Mouse (Mus musculus): ENCODE data around the gene Tmem231. TPM values are rescaled to one million over a fixed set of nuclear protein-coding genes. Genes with fewer than 3 reads are reported as not detected.

Tmem231 gene
- polyA plus RNA-seq, 1 experiment = 4.5 TPM

- no peaks in the 10 kb centered on the region for H3K79me2 ChIP-seq (ENCODE audit: control insufficient read depth, insufficient read depth)
- H3K27me3 ChIP-seq (ENCODE audit: control insufficient read depth, insufficient read depth, insufficient read length) = peaks cover 11% of the 10 kb centered on the region
- H3ac ChIP-seq (ENCODE audit: control insufficient read depth, insufficient read length) = no peak overlapping the region
- TF ChIP-seq MYOG (IDR thresholded peaks at IDR 0.05; ENCODE audit: control insufficient read depth in 1 of 3, insufficient read depth in 1 of 3, insufficient read length in 2 of 3, low read depth in 2 of 3) (no peak), POLR2A (IDR thresholded peaks at IDR 0.05; ENCODE audit: insufficient read length, low read depth) (no peak), SRF (IDR thresholded peaks at IDR 0.05; ENCODE audit: control insufficient read depth, insufficient read length, low read depth) (no peak), E2F4 (IDR thresholded peaks at IDR 0.05; ENCODE audit: insufficient read depth) (no peak), POLR2AphosphoS2 (IDR thresholded peaks at IDR 0.05; ENCODE audit: insufficient read length, low read depth) (no peak), TCF12 (IDR thresholded peaks at IDR 0.05; ENCODE audit: insufficient read depth, poor library complexity, severe bottlenecking) (no peak), MYOD1 (IDR thresholded peaks at IDR 0.05; ENCODE audit: control insufficient read depth in 1 of 3, insufficient read length in 2 of 3, low read depth in 2 of 3) (no peak), MAX (IDR thresholded peaks at IDR 0.05; ENCODE audit: low read depth) (no peak), REST (IDR thresholded peaks at IDR 0.05; ENCODE audit: insufficient read depth, insufficient read length) (no peak)
- no peaks in the 10 kb centered on the region for H3K36me3 ChIP-seq (ENCODE audit: control insufficient read depth, insufficient read depth)
- H3K4me3 ChIP-seq = no peak overlapping the region
- H3K4me2 ChIP-seq (ENCODE audit: low read depth) = no peak overlapping the region
These were observed 38.7 kb downstream of the Tmem231 start for GRCm38 (mm10) chr8:111894955-111895354.

DNA sequence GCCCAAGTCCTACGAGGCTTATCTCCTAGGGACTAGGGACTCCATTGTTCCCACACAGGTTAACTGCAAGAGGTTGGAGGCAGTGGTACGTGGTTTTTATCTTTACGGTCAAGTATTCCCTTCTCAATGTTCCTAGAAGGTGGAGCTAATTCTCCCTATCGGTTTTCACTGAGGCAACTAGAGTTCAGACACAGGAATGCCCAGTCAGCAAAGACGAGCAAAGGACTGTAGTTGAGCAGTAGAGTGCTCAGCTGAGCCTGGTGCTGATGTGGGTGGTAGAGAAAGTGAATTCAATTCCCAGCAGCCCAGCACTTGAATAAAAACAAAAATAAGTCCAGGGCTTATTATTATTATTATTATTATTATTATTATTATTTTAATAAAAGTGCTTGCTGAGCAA is 41.1 kb downstream of the Tmem231 start:
- H3K36me3 ChIP-seq (ENCODE audit: control insufficient read depth, insufficient read depth) = no peaks in the 10 kb centered on the region
- H3K4me3 ChIP-seq = no peak overlapping the region
- H3K27me3 ChIP-seq (ENCODE audit: control insufficient read depth, insufficient read depth, insufficient read length) = peaks cover 14% of the 10 kb centered on the region
- TF ChIP-seq MYOG (IDR thresholded peaks at IDR 0.05; ENCODE audit: control insufficient read depth in 1 of 3, insufficient read depth in 1 of 3, insufficient read length in 2 of 3, low read depth in 2 of 3) (no peak), TCF12 (IDR thresholded peaks at IDR 0.05; ENCODE audit: insufficient read depth, poor library complexity, severe bottlenecking) (no peak), CEBPB (IDR thresholded peaks at IDR 0.05; ENCODE audit: insufficient read depth, poor library complexity, severe bottlenecking) (no peak), TCF3 (IDR thresholded peaks at IDR 0.05; ENCODE audit: insufficient read length, low read depth) (no peak), POLR2AphosphoS2 (IDR thresholded peaks at IDR 0.05; ENCODE audit: insufficient read length, low read depth) (no peak), REST (IDR thresholded peaks at IDR 0.05; ENCODE audit: insufficient read depth, insufficient read length) (no peak), E2F4 (IDR thresholded peaks at IDR 0.05; ENCODE audit: insufficient read depth) (no peak), MAX (IDR thresholded peaks at IDR 0.05; ENCODE audit: low read depth) (no peak), USF1 (IDR thresholded peaks at IDR 0.05; ENCODE audit: low read depth) (no peak), MYOD1 (IDR thresholded peaks at IDR 0.05; ENCODE audit: control insufficient read depth in 1 of 3, insufficient read length in 2 of 3, low read depth in 2 of 3) (no peak), SRF (IDR thresholded peaks at IDR 0.05; ENCODE audit: control insufficient read depth, insufficient read length, low read depth) (no peak), POLR2A (IDR thresholded peaks at IDR 0.05; ENCODE audit: insufficient read length, low read depth) (no peak)
- H3K79me2 ChIP-seq (ENCODE audit: control insufficient read depth, insufficient read depth) = no peaks in the 10 kb centered on the region
- H3ac ChIP-seq (ENCODE audit: control insufficient read depth, insufficient read length) = no peak overlapping the region
- no peak overlapping the region for H3K4me2 ChIP-seq (ENCODE audit: low read depth)

DNA sequence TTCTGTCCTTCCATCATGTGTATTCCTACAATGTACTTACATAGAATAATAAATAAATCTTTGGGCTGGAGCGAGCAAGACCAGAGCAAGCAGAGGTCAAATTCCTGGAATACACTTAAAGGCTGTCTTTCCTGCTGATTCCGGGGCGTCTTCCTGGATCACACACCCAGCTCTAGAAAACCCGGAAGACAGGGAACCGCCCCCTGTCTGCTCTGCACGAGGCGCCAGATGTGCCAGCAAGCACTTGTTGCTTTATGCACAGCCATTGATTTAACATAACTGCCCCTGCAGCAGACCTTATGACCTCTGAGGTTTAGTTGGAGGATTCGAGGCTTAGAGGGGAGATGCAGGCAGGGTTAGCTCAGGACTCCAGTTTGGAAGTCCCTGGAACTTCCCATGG is 41.7 kb downstream of the Tmem231 start:
- H3ac ChIP-seq (ENCODE audit: control insufficient read depth, insufficient read length) = no peak overlapping the region
- peaks cover 14% of the 10 kb centered on the region for H3K27me3 ChIP-seq (ENCODE audit: control insufficient read depth, insufficient read depth, insufficient read length)
- no peaks in the 10 kb centered on the region for H3K79me2 ChIP-seq (ENCODE audit: control insufficient read depth, insufficient read depth)
- H3K36me3 ChIP-seq (ENCODE audit: control insufficient read depth, insufficient read depth) = no peaks in the 10 kb centered on the region
- TF ChIP-seq MYOD1 (IDR thresholded peaks at IDR 0.05; ENCODE audit: control insufficient read depth in 1 of 3, insufficient read length in 2 of 3, low read depth in 2 of 3) (no peak), POLR2A (IDR thresholded peaks at IDR 0.05; ENCODE audit: insufficient read length, low read depth) (no peak), POLR2AphosphoS2 (IDR thresholded peaks at IDR 0.05; ENCODE audit: insufficient read length, low read depth) (no peak), MYOG (IDR thresholded peaks at IDR 0.05; ENCODE audit: control insufficient read depth in 1 of 3, insufficient read depth in 1 of 3, insufficient read length in 2 of 3, low read depth in 2 of 3) (no peak), MAX (IDR thresholded peaks at IDR 0.05; ENCODE audit: low read depth) (no peak), REST (IDR thresholded peaks at IDR 0.05; ENCODE audit: insufficient read depth, insufficient read length) (no peak), USF1 (IDR thresholded peaks at IDR 0.05; ENCODE audit: low read depth) (no peak), CEBPB (IDR thresholded peaks at IDR 0.05; ENCODE audit: insufficient read depth, poor library complexity, severe bottlenecking) (no peak), TCF3 (IDR thresholded peaks at IDR 0.05; ENCODE audit: insufficient read length, low read depth) (no peak), E2F4 (IDR thresholded peaks at IDR 0.05; ENCODE audit: insufficient read depth) (no peak), SRF (IDR thresholded peaks at IDR 0.05; ENCODE audit: control insufficient read depth, insufficient read length, low read depth) (no peak), TCF12 (IDR thresholded peaks at IDR 0.05; ENCODE audit: insufficient read depth, poor library complexity, severe bottlenecking) (no peak)
- no peak overlapping the region for H3K4me2 ChIP-seq (ENCODE audit: low read depth)
- H3K4me3 ChIP-seq = no peak overlapping the region

DNA sequence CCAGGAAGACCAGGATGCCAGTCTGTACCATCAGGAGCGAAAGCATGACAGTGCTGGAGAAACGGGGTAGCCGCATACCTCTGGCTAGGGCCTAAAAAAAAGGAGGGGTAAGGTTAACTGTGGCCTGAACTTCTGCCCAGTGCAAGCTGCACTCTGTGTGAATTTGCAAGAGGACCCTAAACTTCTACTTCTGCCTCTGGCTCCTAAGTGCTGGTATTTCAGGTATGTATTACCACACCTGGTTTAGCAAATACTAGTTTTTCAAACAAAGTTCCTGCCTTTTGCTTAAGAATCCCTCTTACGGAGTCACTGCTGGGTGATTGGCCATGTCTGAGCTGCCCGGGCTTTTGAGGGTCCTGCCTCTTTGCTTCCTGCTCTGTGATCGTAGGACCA is 42.8 kb downstream of the Tmem231 start:
- TF ChIP-seq CEBPB (IDR thresholded peaks at IDR 0.05; ENCODE audit: insufficient read depth, poor library complexity, severe bottlenecking) (no peak), TCF3 (IDR thresholded peaks at IDR 0.05; ENCODE audit: insufficient read length, low read depth) (no peak), SRF (IDR thresholded peaks at IDR 0.05; ENCODE audit: control insufficient read depth, insufficient read length, low read depth) (no peak), TCF12 (IDR thresholded peaks at IDR 0.05; ENCODE audit: insufficient read depth, poor library complexity, severe bottlenecking) (no peak), MYOG (IDR thresholded peaks at IDR 0.05; ENCODE audit: control insufficient read depth in 1 of 3, insufficient read depth in 1 of 3, insufficient read length in 2 of 3, low read depth in 2 of 3) (no peak), E2F4 (IDR thresholded peaks at IDR 0.05; ENCODE audit: insufficient read depth) (no peak), USF1 (IDR thresholded peaks at IDR 0.05; ENCODE audit: low read depth) (no peak), MAX (IDR thresholded peaks at IDR 0.05; ENCODE audit: low read depth) (no peak), POLR2AphosphoS2 (IDR thresholded peaks at IDR 0.05; ENCODE audit: insufficient read length, low read depth) (no peak), REST (IDR thresholded peaks at IDR 0.05; ENCODE audit: insufficient read depth, insufficient read length) (no peak), POLR2A (IDR thresholded peaks at IDR 0.05; ENCODE audit: insufficient read length, low read depth) (no peak), MYOD1 (IDR thresholded peaks at IDR 0.05; ENCODE audit: control insufficient read depth in 1 of 3, insufficient read length in 2 of 3, low read depth in 2 of 3) (no peak)
- Histone ChIP-seq H3K36me3 (ENCODE audit: control insufficient read depth, insufficient read depth) (no peaks in the 10 kb centered on the region), H3K4me2 (ENCODE audit: low read depth) (no peak overlapping the region), H3K27me3 (ENCODE audit: control insufficient read depth, insufficient read depth, insufficient read length) (peaks cover 14% of the 10 kb centered on the region), H3ac (ENCODE audit: control insufficient read depth, insufficient read length) (no peak overlapping the region), H3K79me2 (ENCODE audit: control insufficient read depth, insufficient read depth) (no peaks in the 10 kb centered on the region), H3K4me3 (no peak overlapping the region)

All from myocyte (in vitro differentiated cells).